Mouse (Mus musculus) thymus, postnatal 0 days (tissue): ENCODE measurements at regions not wholly inside any gene's neighbourhood (a gene's known extent, or its start where the extent isn't known, plus 50 kb on each side); places are given as distances from the start of the nearest gene placed in this dataset.

Experiments used
- DNase-seq: peaks from one replicate; pipeline ENCODE4 v3.0.0-alpha.2; 2015; ENCODE audit warnings: low spot score

DNA sequence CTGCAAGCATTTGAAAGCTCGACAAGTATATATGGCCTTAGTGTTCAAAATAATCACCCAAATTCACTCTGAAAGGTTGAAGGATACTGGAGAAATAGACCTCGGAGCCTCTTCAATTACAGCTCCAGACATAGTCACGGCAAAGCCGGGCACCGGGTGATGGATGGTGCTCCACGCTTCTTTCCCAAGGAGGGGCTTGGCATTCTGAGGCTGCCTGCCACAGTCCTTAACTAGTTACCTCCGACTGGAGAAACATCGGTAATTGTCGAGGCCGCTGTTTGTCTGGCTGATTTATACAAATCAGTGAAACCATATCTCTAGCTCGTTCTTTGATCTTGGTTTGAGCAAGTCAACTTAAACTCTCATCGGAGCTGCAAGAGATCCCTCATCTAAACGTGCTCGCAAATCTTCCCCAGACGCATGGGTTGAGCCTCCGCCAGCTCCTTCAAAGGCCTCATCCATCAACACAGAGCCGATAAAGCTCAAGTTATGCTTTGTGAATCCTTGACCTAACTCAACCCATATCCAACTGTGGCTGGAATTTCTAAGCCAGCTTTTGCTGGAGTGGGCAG is 145.4 kb upstream of the Stx16 start:
- no peak for DNase-seq

DNA sequence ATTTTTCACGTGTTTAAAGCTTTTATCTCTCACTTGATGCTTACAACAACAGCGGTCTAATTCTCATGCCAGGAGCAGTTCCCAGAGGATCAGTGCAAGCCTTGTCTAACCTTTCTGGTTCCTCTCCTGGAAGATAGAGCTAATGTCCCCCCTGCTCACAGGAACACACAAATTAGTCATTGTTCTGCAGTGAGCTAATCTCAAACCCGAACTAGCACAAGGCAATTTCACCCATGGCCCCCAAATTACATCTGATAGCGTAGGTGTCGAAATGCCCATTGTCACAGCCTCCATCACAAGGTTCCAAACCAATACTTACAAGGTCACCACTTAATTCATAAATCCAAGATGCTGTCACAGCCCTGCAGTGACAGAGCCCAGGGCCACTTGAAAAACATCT is 140.4 kb upstream of the Stx16 start:
- DNase-seq: no peak

GRCm38 (mm10) chr2:173937531-173938439 is 138.3 kb upstream of the Stx16 start:
- no peak for DNase-seq

- no peak for DNase-seq
These were observed 137.7 kb upstream of the Stx16 start for GRCm38 (mm10) chr2:173938440-173938787.

DNA sequence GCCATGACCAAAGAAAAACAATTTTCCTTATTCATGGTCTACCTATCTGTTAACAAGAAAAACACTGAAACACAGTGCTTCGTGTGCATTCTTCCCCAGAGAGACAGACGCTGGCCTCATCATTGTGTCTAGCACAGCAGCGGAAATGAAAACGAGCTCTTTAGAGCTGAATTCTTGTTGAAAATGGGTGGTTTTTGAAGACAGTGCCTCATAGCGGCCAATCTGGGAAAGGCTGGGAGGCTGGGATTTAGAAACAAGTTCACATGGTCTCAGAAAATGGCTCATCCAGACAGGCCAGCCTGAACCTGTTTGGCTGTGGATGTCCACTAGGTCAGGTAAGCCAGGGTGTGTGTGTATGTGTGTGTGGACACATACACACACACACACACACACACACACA is 130.7 kb upstream of the Stx16 start:
- DNase-seq: no peak

GRCm38 (mm10) chr2:173948586-173948985 is 127.5 kb upstream of the Stx16 start:
- no peak for DNase-seq

DNA sequence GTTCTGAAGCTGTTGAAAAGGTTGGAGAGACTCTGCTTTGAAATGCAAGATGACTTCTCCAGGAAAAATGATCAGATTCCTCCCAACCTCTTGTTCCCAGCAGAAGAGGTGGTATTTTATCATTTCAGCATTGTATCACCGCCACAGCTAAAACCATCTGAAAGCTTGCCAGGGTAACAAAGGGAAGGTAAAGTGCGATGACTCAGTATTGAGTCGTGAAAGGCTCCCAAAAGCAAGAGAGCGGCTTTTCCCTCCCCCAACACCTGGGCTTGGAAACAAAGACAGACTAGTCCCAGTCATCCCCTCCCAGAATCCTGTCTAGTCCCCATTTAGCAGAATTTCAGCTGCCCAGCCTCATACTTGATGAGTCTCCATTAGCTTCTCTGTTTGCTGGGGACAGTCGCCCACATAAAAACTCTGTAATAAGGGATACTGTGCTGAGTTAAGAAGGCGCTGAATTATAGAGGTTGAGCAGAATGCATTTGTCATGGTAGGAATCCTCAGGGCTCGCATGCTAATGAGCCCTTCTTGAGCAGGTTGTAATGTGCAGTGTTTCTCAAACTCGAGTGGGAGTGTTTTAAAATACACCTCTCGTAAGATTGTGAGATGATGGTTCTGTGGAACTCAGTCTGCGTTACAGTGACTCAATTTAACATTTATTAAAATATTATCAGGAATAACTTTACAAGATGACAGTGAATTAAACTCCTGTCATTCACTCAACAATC is 125.8 kb upstream of the Stx16 start:
- no peak for DNase-seq

- no peak for DNase-seq
These were observed 110.0 kb upstream of the Stx16 start for GRCm38 (mm10) chr2:173966111-173966510.

- DNase-seq: no peak
These were observed 105.3 kb upstream of the Stx16 start for GRCm38 (mm10) chr2:173970789-173971188.

- no peak for DNase-seq
These were observed 99.6 kb upstream of the Stx16 start for GRCm38 (mm10) chr2:173976314-173977053.

DNA sequence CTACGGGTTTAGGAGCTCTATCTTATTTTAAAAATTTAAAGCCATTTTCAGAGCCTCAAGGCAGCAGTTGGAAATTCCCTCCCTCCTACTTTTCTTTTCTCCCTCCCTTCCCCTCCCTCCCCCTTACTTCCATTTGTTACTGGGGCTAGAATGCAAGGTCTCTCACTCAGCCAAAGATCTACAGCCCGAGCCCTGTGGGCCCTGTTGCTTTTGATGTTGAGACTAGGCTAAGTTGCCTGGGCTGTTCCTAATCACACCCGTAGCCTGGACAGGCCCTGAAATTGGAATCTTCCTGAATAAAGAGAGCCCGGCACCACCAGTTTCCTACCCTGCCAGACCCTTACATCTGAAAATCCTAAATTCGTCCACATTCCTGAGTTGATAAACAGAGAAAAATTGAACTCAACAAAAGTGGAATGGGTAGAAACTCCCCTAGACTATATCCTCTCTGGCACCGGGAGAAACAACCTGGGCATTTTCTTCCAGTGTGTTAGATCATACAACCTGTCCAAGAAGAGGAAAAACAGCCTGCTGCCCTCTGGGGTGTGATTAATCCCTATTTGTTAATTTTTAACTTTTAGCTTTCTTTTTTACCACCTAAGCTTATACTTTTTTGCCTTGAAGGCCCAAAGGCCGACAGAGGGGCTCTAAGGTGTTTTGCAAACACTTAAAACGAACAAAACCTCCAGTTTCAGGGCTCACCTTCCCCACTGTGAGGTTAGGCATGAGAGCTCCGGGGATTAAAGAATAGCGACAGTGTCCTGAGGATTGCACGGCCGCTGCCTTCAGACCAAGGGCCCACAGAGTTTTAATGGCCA is 98.7 kb upstream of the Stx16 start:
- DNase-seq: no peak

DNA sequence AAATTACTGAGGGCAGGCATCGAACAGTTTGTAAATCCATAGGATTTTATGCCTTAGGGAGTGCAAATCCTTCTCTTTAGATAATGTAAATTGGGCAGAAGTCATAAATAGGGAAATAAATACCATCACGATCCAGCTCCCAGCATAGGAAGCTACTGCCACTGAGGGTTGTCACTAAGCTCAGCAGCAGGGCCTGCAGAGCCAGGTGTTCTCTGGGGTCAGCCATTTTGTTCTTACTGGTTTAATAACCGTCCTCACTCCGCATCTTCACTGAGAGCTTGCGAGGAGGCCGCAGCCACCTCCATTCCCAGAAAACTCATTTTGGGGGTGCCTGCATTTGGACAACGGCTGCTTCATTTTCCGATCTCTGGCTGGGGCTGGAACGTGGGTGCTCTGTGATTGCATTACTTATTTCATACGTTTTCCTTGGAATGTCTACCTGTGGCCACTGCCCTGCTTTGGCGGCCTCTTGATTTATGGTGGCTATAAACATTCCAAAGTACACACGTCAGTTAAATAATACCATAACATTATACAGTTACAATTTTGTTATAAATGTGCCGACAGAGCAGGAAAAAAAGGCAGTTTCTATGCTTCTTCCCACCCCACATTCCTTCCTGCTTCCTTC is 97.9 kb upstream of the Stx16 start:
- no peak for DNase-seq

- no peak for DNase-seq
These were observed 95.1 kb upstream of the Stx16 start for GRCm38 (mm10) chr2:173981036-173981435.

- no peak for DNase-seq
These were observed 88.6 kb upstream of the Stx16 start for GRCm38 (mm10) chr2:173987516-173987915.

GRCm38 (mm10) chr2:173987921-173988320 is 88.2 kb upstream of the Stx16 start:
- no peak for DNase-seq

DNA sequence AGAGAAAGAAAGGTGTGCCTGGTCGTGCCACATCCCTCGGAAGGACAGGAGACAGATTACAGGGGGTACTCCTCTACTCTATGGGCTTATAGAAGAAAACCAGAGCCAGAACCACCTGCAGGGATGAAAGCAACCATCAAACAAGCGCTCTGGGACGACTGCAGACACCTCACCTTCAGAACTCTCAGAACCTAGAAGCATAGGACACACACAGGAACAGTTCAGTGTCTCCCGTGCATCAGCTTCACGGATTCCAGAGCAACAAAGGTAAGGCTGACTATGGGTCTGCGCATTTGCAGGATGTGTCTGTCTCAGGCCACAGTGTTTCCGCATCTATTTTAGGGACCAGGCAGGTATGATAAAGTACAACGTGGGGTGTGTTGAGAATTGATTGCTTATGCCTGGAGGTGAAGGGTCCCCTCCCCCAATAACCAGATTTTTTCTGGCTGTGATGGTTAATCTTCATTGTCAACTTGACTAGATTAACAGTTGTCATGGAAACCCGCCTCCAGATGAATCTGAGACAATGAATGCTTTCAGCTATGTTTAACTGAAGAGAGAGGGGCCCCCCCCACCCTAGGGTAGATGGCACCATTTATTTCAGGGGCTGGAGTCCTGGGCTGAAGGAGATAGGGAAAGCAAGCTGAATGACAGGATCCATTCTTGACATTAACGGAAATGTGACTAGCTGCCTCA is 87.3 kb upstream of the Stx16 start:
- no peak for DNase-seq

DNA sequence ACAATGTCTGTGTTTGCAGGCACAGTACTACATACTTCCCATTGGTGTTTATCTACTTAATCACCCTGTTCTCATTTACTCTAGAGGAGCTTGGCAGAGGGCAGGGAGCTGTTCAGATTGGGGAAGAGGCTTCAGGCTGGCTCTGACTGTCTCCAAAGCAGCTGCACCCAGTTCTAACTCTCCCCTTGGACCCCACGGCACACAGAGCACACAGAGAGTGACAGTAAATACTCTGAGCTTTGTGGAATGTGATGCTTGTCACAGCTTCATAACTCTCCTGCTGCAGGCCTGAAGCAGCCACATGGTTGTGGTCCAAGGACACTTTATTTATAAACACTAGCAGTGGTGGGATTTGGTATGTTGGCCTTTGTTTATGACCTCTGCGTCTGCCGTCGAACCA is 85.4 kb upstream of the Stx16 start:
- no peak for DNase-seq

DNA sequence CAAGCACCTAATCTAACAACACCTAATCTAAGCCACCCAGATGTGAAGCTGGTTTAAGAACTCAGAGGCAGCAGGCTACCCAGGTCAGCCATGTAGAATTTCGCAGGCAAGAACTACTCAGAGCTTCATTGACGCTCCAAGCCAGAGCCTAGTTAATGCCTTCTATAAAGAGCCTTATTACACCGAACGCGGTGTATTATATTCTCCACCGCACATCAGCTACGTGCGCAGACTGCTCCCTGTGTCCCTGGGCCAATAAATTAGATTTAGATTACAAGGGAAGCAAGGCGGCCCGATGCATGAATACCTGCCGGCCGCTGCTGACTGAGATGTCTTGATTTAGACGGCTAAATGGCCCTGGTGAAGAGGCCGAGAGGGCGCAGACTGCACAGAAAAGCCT is 84.7 kb upstream of the Stx16 start:
- DNase-seq: no peak

- no peak for DNase-seq
These were observed 84.1 kb upstream of the Stx16 start for GRCm38 (mm10) chr2:173992041-173992440.

- DNase-seq: no peak
These were observed 82.6 kb upstream of the Stx16 start for GRCm38 (mm10) chr2:173993431-173993955.
